Mouse (Mus musculus) testis, adult 2 months (tissue): ENCODE data around the gene Map3k12.

Experiments
- CTCF ChIP-seq: fragments of 200-500 bp; IDR thresholded peaks from 2 replicates; pipeline ENCODE4 v1.5.1; 2012; ENCODE audit warnings: low read depth, mild to moderate bottlenecking, inconsistent platforms, low read length, moderate library complexity; ENCODE audit not compliant: control insufficient read depth, insufficient read depth, insufficient replicate concordance
- POLR2A ChIP-seq: fragments of 200-500 bp; IDR thresholded peaks from 2 replicates; pipeline ENCODE4 v1.6.1; 2012; ENCODE audit warnings: low read depth, mild to moderate bottlenecking, inconsistent platforms, low read length, moderate library complexity; ENCODE audit not compliant: control insufficient read depth

DNA sequence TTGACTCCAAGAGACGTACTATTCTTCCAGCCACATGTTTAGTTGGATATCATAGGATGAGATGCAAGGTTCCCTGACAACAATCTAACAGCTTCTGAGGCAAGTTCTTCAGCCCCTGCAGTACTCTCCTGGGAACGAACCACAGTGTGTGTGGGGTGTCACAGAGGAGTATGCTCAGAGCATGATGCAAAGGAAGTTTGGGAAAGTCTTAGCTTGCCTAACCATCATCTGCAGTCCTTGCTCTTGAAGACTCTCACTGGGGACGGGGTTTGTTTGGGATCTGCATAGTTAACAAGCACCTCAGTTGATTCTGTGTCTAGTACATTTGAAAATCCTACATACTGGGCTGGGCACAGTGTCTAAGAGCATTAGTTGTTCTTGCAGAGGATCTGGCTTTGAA lies 8.5 kb downstream of the Map3k12 start:
- no peak for TF ChIP-seq POLR2A
- no peak for TF ChIP-seq CTCF
